Mouse (Mus musculus): ENCODE measurements around the gene Pald1. TPM values are rescaled to one million over a fixed set of nuclear protein-coding genes. Genes with fewer than 3 reads are reported as not detected.

Pald1 gene
- polyA plus RNA-seq, 1 experiment from 2014 or later = 16.9 TPM

GRCm38 (mm10) chr10:61325782-61326328, 57.5 kb downstream of the Pald1 start:
- no peak overlapping the region for H3K27ac ChIP-seq
- no peak overlapping the region for H3K4me2 ChIP-seq
- 0 out of 2 replicates have a peak, but pooled peaks cover 9% of the 10 kb centered on the region for H3K4me1 ChIP-seq
- H3K36me3 ChIP-seq = peaks cover 7% of the 10 kb centered on the region; the same call in 1 of the 2 replicates
- H3K9ac ChIP-seq = no peak overlapping the region
- H3K9me3 ChIP-seq = no peaks in the 10 kb centered on the region
- no peak for ATAC-seq (ENCODE audit: insufficient read depth, low FRiP score, low read depth)
- WGBS = 45% methylated on average over 9 of the region's 9 CpGs
- no peak overlapping the region for H3K4me3 ChIP-seq (replicated peaks)
- H3K27me3 ChIP-seq (replicated peaks) = no peaks in the 10 kb centered on the region

- no peak overlapping the region for H3K4me3 ChIP-seq (replicated peaks)
- 69% methylated on average over 8 of the region's 8 CpGs for WGBS
- no peak overlapping the region for H3K9ac ChIP-seq
- no peak; the same call in 1 of the 2 replicates for ATAC-seq (ENCODE audit: insufficient read depth, low FRiP score, low read depth)
- 0 out of 2 replicates have a peak, but pooled peaks cover 9% of the 10 kb centered on the region for H3K4me1 ChIP-seq
- peaks cover 7% of the 10 kb centered on the region; the same call in 1 of the 2 replicates for H3K36me3 ChIP-seq
- H3K4me2 ChIP-seq = no peak overlapping the region
- no peak overlapping the region for H3K27ac ChIP-seq
- no peaks in the 10 kb centered on the region for H3K27me3 ChIP-seq (replicated peaks)
- H3K9me3 ChIP-seq = no peaks in the 10 kb centered on the region
Observed at GRCm38 (mm10) chr10:61324717-61325116, 58.6 kb downstream of the Pald1 start.

- Histone ChIP-seq H3K4me2 (no peak overlapping the region), H3K27ac (no peak overlapping the region), H3K36me3 (peaks cover 7% of the 10 kb centered on the region; the same call in 1 of the 2 replicates), H3K27me3 (replicated peaks) (no peaks in the 10 kb centered on the region), H3K4me3 (replicated peaks) (no peak overlapping the region), H3K9me3 (no peaks in the 10 kb centered on the region), H3K4me1 (no peaks in the 10 kb centered on the region), H3K9ac (no peak overlapping the region)
- no peak for ATAC-seq (ENCODE audit: insufficient read depth, low FRiP score, low read depth)
- 84% methylated on average over 3 of the region's 3 CpGs for WGBS
Observed at GRCm38 (mm10) chr10:61318527-61318926, 64.8 kb downstream of the Pald1 start.

- H3K4me2 ChIP-seq = no peak overlapping the region
- no peak overlapping the region for H3K9ac ChIP-seq
- WGBS = 69% methylated on average over 9 of the region's 9 CpGs
- H3K4me1 ChIP-seq = 0 out of 2 replicates have a peak, but pooled peaks cover 8% of the 10 kb centered on the region
- no peak overlapping the region for H3K27ac ChIP-seq
- no peak for ATAC-seq (ENCODE audit: insufficient read depth, low FRiP score, low read depth)
- H3K36me3 ChIP-seq = no peaks in the 10 kb centered on the region
- H3K9me3 ChIP-seq = no peaks in the 10 kb centered on the region
- H3K27me3 ChIP-seq (replicated peaks) = no peaks in the 10 kb centered on the region
- H3K4me3 ChIP-seq (replicated peaks) = no peak overlapping the region
Observed at GRCm38 (mm10) chr10:61315324-61315880, 67.9 kb downstream of the Pald1 start.

- no peak overlapping the region for H3K4me3 ChIP-seq (replicated peaks)
- H3K9ac ChIP-seq = no peak overlapping the region
- no peaks in the 10 kb centered on the region for H3K36me3 ChIP-seq
- H3K4me2 ChIP-seq = no peak overlapping the region
- ATAC-seq (ENCODE audit: insufficient read depth, low FRiP score, low read depth) = no peak
- H3K9me3 ChIP-seq = no peaks in the 10 kb centered on the region
- H3K27me3 ChIP-seq (replicated peaks) = no peaks in the 10 kb centered on the region
- 0 out of 2 replicates have a peak, but pooled peaks cover 8% of the 10 kb centered on the region for H3K4me1 ChIP-seq
- H3K27ac ChIP-seq = no peak overlapping the region
- WGBS = 49% methylated on average over 7 of the region's 7 CpGs
Observed at GRCm38 (mm10) chr10:61313750-61314149, 69.6 kb downstream of the Pald1 start.

GRCm38 (mm10) chr10:61312754-61313153, 70.6 kb downstream of the Pald1 start:
- Histone ChIP-seq H3K27ac (no peak overlapping the region), H3K9me3 (no peaks in the 10 kb centered on the region), H3K4me3 (replicated peaks) (no peak overlapping the region), H3K36me3 (no peaks in the 10 kb centered on the region), H3K4me2 (no peak overlapping the region), H3K4me1 (0 out of 2 replicates have a peak, but pooled peaks cover 8% of the 10 kb centered on the region), H3K9ac (no peak overlapping the region), H3K27me3 (replicated peaks) (no peaks in the 10 kb centered on the region)
- WGBS = 45% methylated on average over 7 of the region's 7 CpGs
- no peak for ATAC-seq (ENCODE audit: insufficient read depth, low FRiP score, low read depth)

- Histone ChIP-seq H3K9me3 (no peaks in the 10 kb centered on the region), H3K27me3 (replicated peaks) (no peaks in the 10 kb centered on the region), H3K4me1 (0 out of 2 replicates have a peak, but pooled peaks cover 8% of the 10 kb centered on the region), H3K36me3 (no peaks in the 10 kb centered on the region), H3K27ac (no peak overlapping the region), H3K4me3 (replicated peaks) (no peak overlapping the region), H3K4me2 (no peak overlapping the region), H3K9ac (no peak overlapping the region)
- WGBS = 57% methylated on average over 6 of the region's 6 CpGs
- ATAC-seq (ENCODE audit: insufficient read depth, low FRiP score, low read depth) = no peak
Observed at GRCm38 (mm10) chr10:61312159-61312558, 71.2 kb downstream of the Pald1 start.

GRCm38 (mm10) chr10:61308706-61309320, 74.5 kb downstream of the Pald1 start:
- Histone ChIP-seq H3K9ac (no peak overlapping the region), H3K4me1 (0 out of 2 replicates have a peak, but pooled peaks cover 8% of the 10 kb centered on the region), H3K27ac (no peak overlapping the region), H3K36me3 (no peaks in the 10 kb centered on the region), H3K27me3 (replicated peaks) (no peaks in the 10 kb centered on the region), H3K4me3 (replicated peaks) (no peak overlapping the region), H3K4me2 (no peak overlapping the region), H3K9me3 (no peaks in the 10 kb centered on the region)
- ATAC-seq (ENCODE audit: insufficient read depth, low FRiP score, low read depth) = no peak
- WGBS = 51% methylated on average over 12 of the region's 12 CpGs

- no peaks in the 10 kb centered on the region for H3K27me3 ChIP-seq (replicated peaks)
- ATAC-seq (ENCODE audit: insufficient read depth, low FRiP score, low read depth) = no peak
- no peaks in the 10 kb centered on the region for H3K36me3 ChIP-seq
- 81% methylated on average over 13 of the region's 13 CpGs for WGBS
- no peaks in the 10 kb centered on the region for H3K4me1 ChIP-seq
- H3K9me3 ChIP-seq = no peaks in the 10 kb centered on the region
- H3K9ac ChIP-seq = no peak overlapping the region
- H3K4me3 ChIP-seq (replicated peaks) = no peak overlapping the region
- no peak overlapping the region for H3K4me2 ChIP-seq
- no peak overlapping the region for H3K27ac ChIP-seq
Observed at GRCm38 (mm10) chr10:61305928-61306590, 77.3 kb downstream of the Pald1 start.

GRCm38 (mm10) chr10:61304046-61304445, 79.3 kb downstream of the Pald1 start:
- no peak for ATAC-seq (ENCODE audit: insufficient read depth, low FRiP score, low read depth)
- no peak overlapping the region for H3K9ac ChIP-seq

GRCm38 (mm10) chr10:61300996-61301395, 82.3 kb downstream of the Pald1 start:
- no peaks in the 10 kb centered on the region for H3K9me3 ChIP-seq
- H3K36me3 ChIP-seq = no peaks in the 10 kb centered on the region
- H3K4me3 ChIP-seq (replicated peaks) = no peak overlapping the region
- no peak overlapping the region for H3K9ac ChIP-seq
- H3K4me2 ChIP-seq = no peak overlapping the region
- H3K4me1 ChIP-seq = no peaks in the 10 kb centered on the region
- 43% methylated on average over 3 of the region's 3 CpGs for WGBS
- no peak for ATAC-seq (ENCODE audit: insufficient read depth, low FRiP score, low read depth)
- H3K27ac ChIP-seq = no peak overlapping the region
- H3K27me3 ChIP-seq (replicated peaks) = no peaks in the 10 kb centered on the region

More at GRCm38 (mm10) chr10:61304046-61304445, 79.3 kb downstream of the Pald1 start:
- WGBS = 76% methylated on average over 6 of the region's 6 CpGs
- no peak overlapping the region for H3K27ac ChIP-seq
- no peaks in the 10 kb centered on the region for H3K27me3 ChIP-seq (replicated peaks)
- H3K9me3 ChIP-seq = no peaks in the 10 kb centered on the region
- H3K4me2 ChIP-seq = no peak overlapping the region
- H3K36me3 ChIP-seq = no peaks in the 10 kb centered on the region
- H3K4me1 ChIP-seq = no peaks in the 10 kb centered on the region
- no peak overlapping the region for H3K4me3 ChIP-seq (replicated peaks)

GRCm38 (mm10) chr10:61297477-61297876, 85.9 kb downstream of the Pald1 start, which contains the start of gene Prf1:
TSS of gene Prf1 (plus strand) at chr10:61297833.
- no peak within 1 kb of the TSS for H3K4me2 ChIP-seq
- 72% methylated on average over 7 of the region's 7 CpGs for WGBS
- no peak for ATAC-seq (ENCODE audit: insufficient read depth, low FRiP score, low read depth)

More at GRCm38 (mm10) chr10:61297477-61297876, 85.9 kb downstream of the Pald1 start, which contains the start of gene Prf1:
- Histone ChIP-seq H3K9me3 (no peaks in the 10 kb centered on the region), H3K4me3 (replicated peaks) (no peak within 1 kb of the TSS), H3K36me3 (no peaks in the 10 kb centered on the region), H3K4me1 (no peaks in the 10 kb centered on the region), H3K9ac (no peak within 1 kb of the TSS), H3K27ac (no peak within 1 kb of the TSS), H3K27me3 (replicated peaks) (no peaks in the 10 kb centered on the region)
